8 mouse cellular contexts compared by ENCODE assay signal in the genomic region with DNA sequence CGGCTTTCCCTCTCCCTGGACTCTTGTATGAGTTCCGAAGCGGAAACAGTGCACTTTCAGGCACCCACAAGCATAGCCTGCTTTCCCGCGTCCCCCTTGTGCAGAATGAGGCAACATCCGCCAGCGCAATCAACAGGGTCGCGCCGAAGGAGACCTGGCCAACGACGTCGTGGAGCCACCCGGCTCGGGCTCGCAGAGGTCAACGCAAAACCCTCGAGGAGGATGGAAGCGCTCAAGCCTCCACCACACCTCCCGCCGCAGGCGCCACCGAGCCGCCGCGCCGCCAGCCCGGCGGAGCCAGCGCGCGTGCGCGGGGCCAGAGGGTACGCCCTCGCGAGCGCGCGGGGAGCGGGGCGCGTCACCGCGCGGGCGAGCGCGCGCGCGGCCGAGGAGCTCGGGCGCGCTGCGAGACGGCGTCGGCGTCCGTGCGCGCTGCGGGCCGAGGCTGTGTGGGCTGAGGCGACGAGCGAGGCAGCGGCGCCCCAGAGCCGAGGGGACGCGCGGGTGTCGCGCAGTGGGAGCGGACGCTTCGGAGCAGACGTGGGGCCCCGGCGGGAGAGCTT. TPM values are rescaled to one million over a fixed set of nuclear protein-coding genes. Genes with fewer than 3 reads are reported as not detected.
DNase-seq lines count a peak whose midpoint lies in the region; ATAC-seq and TF ChIP-seq lines count a peak whose summit lies in the region.

TSS of gene Slk (plus strand) at position 454 of the 563 bp plus-strand sequence.

- peaks cover 27% of the 10 kb centered on the region for H3K4me1 ChIP-seq in embryonic facial prominence, embryonic 13.5 days
- H3K4me1 ChIP-seq in kidney, adult 2 months (ENCODE audit: control insufficient read depth, insufficient read depth, low read length) = peaks cover 13% of the 10 kb centered on the region; the same call in 1 of the 2 replicates
- H3K4me1 ChIP-seq in limb, embryonic 12.5 days (replicated peaks) = peaks cover 24% of the 10 kb centered on the region
- peaks cover 19% of the 10 kb centered on the region for H3K4me1 ChIP-seq in midbrain, embryonic 14.5 days (ENCODE audit: control insufficient read depth, insufficient read depth, low read length)

- H3K9ac ChIP-seq in embryonic facial prominence, embryonic 13.5 days = peak within 1 kb of the TSS; percentile 96
- H3K9ac ChIP-seq in limb, embryonic 12.5 days (replicated peaks) = peak within 1 kb of the TSS; percentile 91
- peak within 1 kb of the TSS; percentile 88 for H3K9ac ChIP-seq in midbrain, embryonic 14.5 days (replicated peaks; ENCODE audit: low read length)

- no peaks in the 10 kb centered on the region for H3K9me3 ChIP-seq in embryonic facial prominence, embryonic 13.5 days
- H3K9me3 ChIP-seq in limb, embryonic 12.5 days = no peaks in the 10 kb centered on the region
- H3K9me3 ChIP-seq in midbrain, embryonic 14.5 days (ENCODE audit: control insufficient read depth, low read length) = no peaks in the 10 kb centered on the region

- TF ChIP-seq POLR2A in kidney, adult 2 months (IDR thresholded peaks at IDR 0.05; ENCODE audit: low read depth, low read length) = peak; percentile 49

- H3K36me3 ChIP-seq in embryonic facial prominence, embryonic 13.5 days = no peaks in the 10 kb centered on the region
- H3K36me3 ChIP-seq in kidney, adult 2 months (ENCODE audit: control insufficient read depth, insufficient read depth, low read length) = no peaks in the 10 kb centered on the region
- no peaks in the 10 kb centered on the region for H3K36me3 ChIP-seq in limb, embryonic 12.5 days
- no peaks in the 10 kb centered on the region for H3K36me3 ChIP-seq in midbrain, embryonic 14.5 days (ENCODE audit: control insufficient read depth, insufficient read depth, low read length)

- TF ChIP-seq CTCF in kidney, adult 2 months (conservative IDR thresholded peaks at IDR 0.05; ENCODE audit: insufficient read depth, insufficient read length, low read depth, low read length) = no peak

- under 1% methylated on average over 44 of the region's 83 CpGs for WGBS in embryonic facial prominence, embryonic 13.5 days
- 2% methylated on average over 83 of the region's 83 CpGs for WGBS in kidney, adult 2 months
- WGBS in limb, embryonic 12.5 days = under 1% methylated on average over 79 of the region's 83 CpGs
- WGBS in midbrain, embryonic 14.5 days = under 1% methylated on average over 83 of the region's 83 CpGs

- H3K4me3 ChIP-seq in embryonic facial prominence, embryonic 13.5 days = peak within 1 kb of the TSS; percentile 83
- peak within 1 kb of the TSS; percentile 82 for H3K4me3 ChIP-seq in kidney, adult 2 months (ENCODE audit: insufficient read depth, low read depth, low read length)
- H3K4me3 ChIP-seq in limb, embryonic 12.5 days (replicated peaks) = peak within 1 kb of the TSS; percentile 81
- peak within 1 kb of the TSS; percentile 61 for H3K4me3 ChIP-seq in midbrain, embryonic 14.5 days (replicated peaks; ENCODE audit: low read depth, low read length)

- peak; percentile 82 for ATAC-seq in embryonic facial prominence, embryonic 13.5 days (ENCODE audit: insufficient number of reproducible peaks, insufficient read depth, low FRiP score, low TSS enrichment, low read depth)
- ATAC-seq in limb, embryonic 12.5 days (ENCODE audit: insufficient number of reproducible peaks, insufficient read depth, low FRiP score, low TSS enrichment, low read depth) = peak; percentile 82
- peak; percentile 92 for ATAC-seq in midbrain, embryonic 14.5 days (ENCODE audit: low FRiP score, low TSS enrichment)

- H3K27ac ChIP-seq in embryonic facial prominence, embryonic 13.5 days = peak within 1 kb of the TSS; percentile 92
- peak within 1 kb of the TSS; percentile 90 for H3K27ac ChIP-seq in kidney, adult 2 months (ENCODE audit: insufficient read depth, low read depth, low read length)
- peak within 1 kb of the TSS; percentile 92 for H3K27ac ChIP-seq in limb, embryonic 12.5 days
- peak within 1 kb of the TSS; percentile 92 for H3K27ac ChIP-seq in midbrain, embryonic 14.5 days (replicated peaks; ENCODE audit: low read depth, low read length)

- DNase-seq in 416B (ENCODE audit: low read depth) = peak; percentile 79
- peak; percentile 54 to 67 for DNase-seq in adrenal gland, postnatal 4 days (ENCODE audit: low spot score in 2 of 2)
- DNase-seq in heart, adult 18-20 months = peak; percentile 88 to 90
- peak; percentile 90 for DNase-seq in kidney, adult 2 months
- peak; percentile 95 for DNase-seq in midbrain, embryonic 14.5 days
- DNase-seq in spleen, adult 12 weeks (ENCODE audit: low spot score) = peak; percentile 85

- no peaks in the 10 kb centered on the region for H3K27me3 ChIP-seq in embryonic facial prominence, embryonic 13.5 days
- no peaks in the 10 kb centered on the region for H3K27me3 ChIP-seq in kidney, adult 2 months (replicated peaks; ENCODE audit: control insufficient read depth, insufficient read depth, low read length)
- H3K27me3 ChIP-seq in limb, embryonic 12.5 days = no peaks in the 10 kb centered on the region
- no peaks in the 10 kb centered on the region for H3K27me3 ChIP-seq in midbrain, embryonic 14.5 days (ENCODE audit: control insufficient read depth, insufficient read depth, low read length)

- H3K4me2 ChIP-seq in embryonic facial prominence, embryonic 13.5 days = peak within 1 kb of the TSS; percentile 83
- H3K4me2 ChIP-seq in limb, embryonic 12.5 days = peak within 1 kb of the TSS; percentile 80
- peak within 1 kb of the TSS; percentile 95 for H3K4me2 ChIP-seq in midbrain, embryonic 14.5 days (ENCODE audit: low read length)

RNA-seq across cellular contexts. Expression of gene Slk, which starts in this region (rescaled TPM):
- total RNA-seq in adrenal gland, postnatal 4 days (2021) = 10 to 100 TPM; 61.1 to 70.0 TPM
- 12.9 and 15.2 TPM in 2 replicates for polyA plus RNA-seq in embryonic facial prominence, embryonic 13.5 days (2015; fragmentation: Nextera tagmentation; extraction: Ambion mirVana)
- 10 to 100 TPM; 72.8 to 83.3 TPM for total RNA-seq in heart, adult 18-20 months (2021)
- 10.4 and 12.2 TPM in 2 replicates for polyA plus RNA-seq in kidney, adult 2 months (2012; rRNA removed)
- polyA plus RNA-seq in limb, embryonic 12.5 days (2016; fragmentation: Nextera tagmentation; extraction: Ambion mirVana) = 10.1 and 11.8 TPM in 2 replicates
- 8.9 and 9.4 TPM in 2 replicates for polyA plus RNA-seq in midbrain, embryonic 14.5 days (2014; fragmentation: Nextera tagmentation; extraction: Ambion mirVana)

Comparison
In these comparisons a context has a peak if more than half of its experiments do, and no peak if none do; other contexts are left out.
1. Peak in every context shown above with its lines: DNase-seq, ATAC-seq, H3K4me3 ChIP-seq and H3K27ac ChIP-seq.